Mouse (Mus musculus): ENCODE results near the gene Hck.

GRCm38 (mm10) chr2:153064190-153064970 is 43.9 kb upstream of the Hck start:
- TF ChIP-seq POLR2A (IDR thresholded peaks at IDR 0.05; ENCODE audit: low read depth, low read length) (no peak), CTCF (IDR thresholded peaks at IDR 0.05; ENCODE audit: borderline replicate concordance, insufficient read depth, low read length) (no peak)
